Mouse (Mus musculus) right cerebral cortex, adult 2 months (tissue): ENCODE data around the gene Mcf2l.

ENCODE experiments used
- DNase-seq, 2 experiments: peaks; one replicate each; pipeline ENCODE4 v3.0.0; 2021 to 2022; ENCODE audit warnings: low spot score in 2 of 2

The Mcf2l gene

GRCm38 (mm10) chr8:12912011-12912410 is 38.4 kb downstream of the Mcf2l start:
- no peak for DNase-seq

GRCm38 (mm10) chr8:12915187-12916006 is 41.8 kb downstream of the Mcf2l start:
- peak; percentile 59 to 61 for DNase-seq

- DNase-seq: peak in 1 of 2 experiments; percentile 36
Observed at GRCm38 (mm10) chr8:12916156-12916900, 42.7 kb downstream of the Mcf2l start.

GRCm38 (mm10) chr8:12917029-12917428 is 43.4 kb downstream of the Mcf2l start:
- peak; percentile 35 to 59 for DNase-seq

- DNase-seq: no peak
Observed at GRCm38 (mm10) chr8:12917831-12918230, 44.2 kb downstream of the Mcf2l start.

- DNase-seq: no peak
Observed at GRCm38 (mm10) chr8:12920599-12920998, 47.0 kb downstream of the Mcf2l start.

- no peak for DNase-seq
Observed at GRCm38 (mm10) chr8:12925051-12925450, 51.4 kb downstream of the Mcf2l start.

GRCm38 (mm10) chr8:12925941-12926381 is 52.4 kb downstream of the Mcf2l start:
- no peak for DNase-seq

GRCm38 (mm10) chr8:12927204-12927983 is 53.8 kb downstream of the Mcf2l start:
- DNase-seq: peak; percentile 60 to 64

- no peak for DNase-seq
Observed at GRCm38 (mm10) chr8:12928033-12928432, 54.4 kb downstream of the Mcf2l start.

- no peak for DNase-seq
Observed at GRCm38 (mm10) chr8:12928931-12929330, 55.3 kb downstream of the Mcf2l start.

GRCm38 (mm10) chr8:12930290-12930689 is 56.7 kb downstream of the Mcf2l start:
- no peak for DNase-seq

GRCm38 (mm10) chr8:12931426-12931825 is 57.8 kb downstream of the Mcf2l start:
- no peak for DNase-seq

- no peak for DNase-seq
Observed at GRCm38 (mm10) chr8:12932520-12932919, 58.9 kb downstream of the Mcf2l start.

- no peak for DNase-seq
Observed at GRCm38 (mm10) chr8:12933765-12934164, 60.2 kb downstream of the Mcf2l start.

GRCm38 (mm10) chr8:12934453-12935043 is 60.9 kb downstream of the Mcf2l start:
- DNase-seq: no peak

- DNase-seq: no peak
Observed at GRCm38 (mm10) chr8:12940549-12940948, 66.9 kb downstream of the Mcf2l start.

GRCm38 (mm10) chr8:12941161-12941926 is 67.7 kb downstream of the Mcf2l start:
- no peak for DNase-seq

- DNase-seq: no peak
Observed at GRCm38 (mm10) chr8:12947604-12948573, 74.3 kb downstream of the Mcf2l start.

- no peak for DNase-seq
Observed at GRCm38 (mm10) chr8:12948574-12948961, 75.0 kb downstream of the Mcf2l start.
